Mouse (Mus musculus): ENCODE data around the gene Rgs10.

The Rgs10 gene

GRCm38 (mm10) chr7:128417930-128418779 is at the start of gene Rgs10:
Rgs10 (minus strand) TSS chr7:128418758.
- DNase-seq (ENCODE audit: low read depth in 2 of 2, low spot score in 2 of 2): peak; percentile 35 to 42

GRCm38 (mm10) chr7:128462406-128462805 is 43.8 kb upstream of the Rgs10 start:
- DNase-seq (ENCODE audit: low read depth in 2 of 2, low spot score in 2 of 2): peak; percentile 10 to 17

- peak; percentile 92 to 93 for DNase-seq (ENCODE audit: low read depth in 2 of 2, low spot score in 2 of 2)
Observed at GRCm38 (mm10) chr7:128461285-128462215, 43.0 kb upstream of the Rgs10 start, which contains the start of gene Tial1. Tial1 (minus strand) TSS chr7:128461717.

- DNase-seq (ENCODE audit: low read depth in 2 of 2, low spot score in 2 of 2): peak; percentile 31 to 40
Observed at GRCm38 (mm10) chr7:128460865-128461228, 42.3 kb upstream of the Rgs10 start.

- peak; percentile 40 to 61 for DNase-seq (ENCODE audit: low read depth in 2 of 2, low spot score in 2 of 2)
Observed at GRCm38 (mm10) chr7:128460131-128460864, 41.7 kb upstream of the Rgs10 start.

GRCm38 (mm10) chr7:128459791-128460130 is 41.2 kb upstream of the Rgs10 start:
- DNase-seq (ENCODE audit: low read depth in 2 of 2, low spot score in 2 of 2): no peak

GRCm38 (mm10) chr7:128458011-128458410 is 39.5 kb upstream of the Rgs10 start:
- no peak for DNase-seq (ENCODE audit: low read depth in 2 of 2, low spot score in 2 of 2)

- DNase-seq (ENCODE audit: low read depth in 2 of 2, low spot score in 2 of 2): no peak
Observed at GRCm38 (mm10) chr7:128452731-128453130, 34.2 kb upstream of the Rgs10 start.

GRCm38 (mm10) chr7:128440584-128440983 is 22.0 kb upstream of the Rgs10 start:
- DNase-seq (ENCODE audit: low read depth in 2 of 2, low spot score in 2 of 2): no peak

GRCm38 (mm10) chr7:128439251-128439650 is 20.7 kb upstream of the Rgs10 start:
- DNase-seq (ENCODE audit: low read depth in 2 of 2, low spot score in 2 of 2): no peak

GRCm38 (mm10) chr7:128438131-128438530 is 19.6 kb upstream of the Rgs10 start:
- DNase-seq (ENCODE audit: low read depth in 2 of 2, low spot score in 2 of 2): no peak

GRCm38 (mm10) chr7:128433213-128433612 is 14.7 kb upstream of the Rgs10 start:
- no peak for DNase-seq (ENCODE audit: low read depth in 2 of 2, low spot score in 2 of 2)

GRCm38 (mm10) chr7:128432574-128432973 is 14.0 kb upstream of the Rgs10 start:
- no peak for DNase-seq (ENCODE audit: low read depth in 2 of 2, low spot score in 2 of 2)

GRCm38 (mm10) chr7:128422491-128422890 is 3.9 kb upstream of the Rgs10 start:
- DNase-seq (ENCODE audit: low read depth in 2 of 2, low spot score in 2 of 2): no peak

- DNase-seq (ENCODE audit: low read depth in 2 of 2, low spot score in 2 of 2): no peak
Observed at GRCm38 (mm10) chr7:128421701-128422100, 3.1 kb upstream of the Rgs10 start.

- no peak for DNase-seq (ENCODE audit: low read depth in 2 of 2, low spot score in 2 of 2)
Observed at GRCm38 (mm10) chr7:128419690-128420089, 1.1 kb upstream of the Rgs10 start.

GRCm38 (mm10) chr7:128417226-128417929 is 1.2 kb downstream of the Rgs10 start:
- peak; percentile 32 to 55 for DNase-seq (ENCODE audit: low read depth in 2 of 2, low spot score in 2 of 2)

- no peak for DNase-seq (ENCODE audit: low read depth in 2 of 2, low spot score in 2 of 2)
Observed at GRCm38 (mm10) chr7:128416664-128417063, 1.9 kb downstream of the Rgs10 start.

GRCm38 (mm10) chr7:128414433-128414832 is 4.1 kb downstream of the Rgs10 start:
- DNase-seq (ENCODE audit: low read depth in 2 of 2, low spot score in 2 of 2): no peak

GRCm38 (mm10) chr7:128412071-128412833 is 6.3 kb downstream of the Rgs10 start:
- DNase-seq (ENCODE audit: low read depth in 2 of 2, low spot score in 2 of 2): no peak

Measured in CD8-positive naive resting alpha-beta T cell, adult 2 months (primary cell).